Mouse (Mus musculus): ENCODE measurements around the gene Map1b.

The Map1b gene

GRCm38 (mm10) chr13:99527936-99528335 lies 11.6 kb upstream of the Map1b start:
- DNase-seq (ENCODE audit: low spot score in 2 of 2), result no peak

DNA sequence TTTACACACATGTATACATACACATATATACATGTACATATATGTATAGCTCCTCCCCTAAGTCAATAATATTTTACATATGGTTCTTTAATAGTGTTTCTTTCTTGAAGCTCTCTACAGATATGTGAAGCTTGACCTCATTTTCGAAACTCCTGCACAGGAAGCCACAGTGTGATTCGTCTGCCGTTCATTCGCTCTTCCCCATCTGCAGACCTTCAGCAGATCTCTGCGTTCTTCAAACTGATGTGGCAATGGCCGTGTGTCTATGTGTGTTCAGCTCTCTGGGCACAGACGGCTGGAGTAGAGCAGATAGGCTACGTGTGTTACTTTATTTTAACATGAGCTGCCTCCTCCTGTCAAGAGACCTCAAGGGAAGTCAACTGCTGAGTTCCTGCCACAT lies 9.2 kb upstream of the Map1b start:
- no peak for DNase-seq (ENCODE audit: low spot score in 2 of 2)

DNA sequence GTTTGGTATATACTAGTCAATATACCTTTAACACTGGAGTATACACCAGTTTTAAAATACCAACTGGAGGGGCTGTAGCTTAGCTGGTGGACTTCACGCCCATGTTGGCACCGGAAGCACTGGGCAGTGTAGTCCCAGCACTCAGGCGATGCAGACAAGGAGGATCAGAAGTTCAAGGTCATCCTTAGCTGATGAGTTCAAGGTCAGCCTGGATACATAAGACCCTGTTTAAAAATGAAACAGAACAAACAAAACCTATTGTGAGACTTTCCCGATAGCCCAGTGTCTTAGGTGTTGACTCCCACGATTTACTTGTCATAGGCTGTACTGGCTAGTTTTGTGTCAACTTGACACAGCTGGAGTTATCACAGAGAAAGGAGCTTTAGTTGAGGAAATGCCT lies 1.5 kb upstream of the Map1b start:
- no peak for DNase-seq (ENCODE audit: low spot score in 2 of 2)

DNA sequence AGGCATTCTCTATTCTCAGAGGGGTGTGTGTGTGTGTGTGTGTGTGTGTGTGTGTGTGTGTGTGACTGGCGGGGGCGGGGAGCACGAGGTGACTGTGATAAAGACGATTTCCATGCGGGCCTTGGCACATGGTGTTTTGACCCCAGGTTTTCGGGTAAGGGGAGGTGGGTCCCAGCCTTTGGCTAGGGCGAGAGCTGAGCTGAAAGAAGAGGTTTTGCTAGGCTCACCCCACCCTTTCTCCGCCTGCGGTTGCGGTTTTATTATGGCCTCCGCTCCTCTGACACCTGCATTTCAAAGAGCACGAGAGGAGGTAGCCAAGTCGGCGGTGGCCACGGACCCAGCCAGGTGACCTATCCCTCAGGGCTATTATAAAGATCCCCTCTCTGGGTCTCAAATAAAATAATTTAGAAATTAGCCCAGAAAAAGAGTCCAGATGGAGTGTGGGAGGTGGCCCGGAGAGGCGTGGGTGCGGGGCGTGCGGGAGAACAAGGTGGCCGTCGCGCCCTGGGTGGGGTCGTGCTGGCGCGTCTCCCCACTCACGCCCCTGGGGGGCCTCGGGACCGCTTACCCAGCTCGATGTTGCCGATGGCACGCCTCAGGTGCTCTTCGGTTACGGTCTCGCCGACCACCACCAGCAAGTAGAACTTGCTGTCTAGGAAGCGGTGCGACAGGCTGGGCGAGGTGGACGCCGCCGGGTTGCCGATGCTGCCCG lies 448 bp downstream of the Map1b start:
- DNase-seq (ENCODE audit: low spot score in 2 of 2), result no peak

DNA sequence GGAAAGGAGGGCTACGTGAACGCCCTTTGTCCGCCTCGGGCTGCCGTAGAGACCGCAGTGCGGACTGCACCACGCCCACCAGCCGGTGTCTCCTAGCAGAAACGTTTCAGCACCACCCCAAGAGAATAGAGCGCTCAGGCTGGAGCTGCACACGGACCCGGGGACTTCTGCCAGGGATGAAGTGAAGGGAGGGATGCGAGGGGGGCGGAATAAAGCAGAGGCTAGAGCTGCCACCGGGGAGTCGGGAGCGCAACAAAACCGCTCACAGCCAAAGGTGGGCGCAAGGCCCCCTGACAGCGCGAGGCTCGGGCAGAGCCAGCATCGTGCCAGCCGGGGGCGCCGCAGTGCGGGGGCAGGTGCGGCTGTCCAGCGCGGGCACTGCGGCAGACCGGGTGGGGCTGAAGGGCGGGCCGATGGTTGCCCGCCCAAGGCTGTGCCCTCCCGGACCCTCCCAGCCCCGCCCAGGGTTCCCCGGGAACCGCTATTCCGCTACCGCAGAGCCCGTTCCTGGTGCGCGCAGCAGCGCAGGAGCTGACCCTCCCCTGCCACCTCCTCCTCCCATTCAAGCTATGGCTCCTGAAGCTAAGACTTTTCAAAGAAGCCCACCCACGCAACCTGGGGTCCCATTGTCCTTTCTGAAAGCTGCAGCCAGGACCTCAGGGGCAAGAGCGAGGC lies 1.3 kb downstream of the Map1b start:
- DNase-seq (ENCODE audit: low spot score in 2 of 2), result no peak

- DNase-seq (ENCODE audit: low spot score in 2 of 2), result no peak
Observed at GRCm38 (mm10) chr13:99513990-99514389, 2.4 kb downstream of the Map1b start.

- DNase-seq (ENCODE audit: low spot score in 2 of 2), result no peak
Observed at GRCm38 (mm10) chr13:99513138-99513537, 3.2 kb downstream of the Map1b start.

DNA sequence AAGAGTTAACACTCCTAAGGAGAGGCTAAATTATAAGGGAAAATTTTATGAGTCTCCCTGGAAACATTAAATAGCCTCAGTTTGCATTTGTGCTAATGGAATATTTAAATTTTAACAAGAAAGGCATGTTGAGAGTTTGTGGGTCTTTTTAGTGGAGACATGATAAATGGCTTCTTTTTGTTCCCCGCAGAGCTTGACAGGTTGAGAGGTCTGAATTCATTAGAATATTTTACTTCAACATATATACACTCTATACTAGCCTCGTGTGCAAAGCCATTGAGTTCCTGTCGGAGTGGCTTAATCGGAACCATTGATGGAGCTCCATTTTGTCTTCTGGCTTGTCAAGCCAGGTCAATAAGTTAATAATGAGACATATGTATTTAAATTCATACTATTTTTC lies 6.4 kb downstream of the Map1b start:
- DNase-seq (ENCODE audit: low spot score in 2 of 2), result no peak

DNA sequence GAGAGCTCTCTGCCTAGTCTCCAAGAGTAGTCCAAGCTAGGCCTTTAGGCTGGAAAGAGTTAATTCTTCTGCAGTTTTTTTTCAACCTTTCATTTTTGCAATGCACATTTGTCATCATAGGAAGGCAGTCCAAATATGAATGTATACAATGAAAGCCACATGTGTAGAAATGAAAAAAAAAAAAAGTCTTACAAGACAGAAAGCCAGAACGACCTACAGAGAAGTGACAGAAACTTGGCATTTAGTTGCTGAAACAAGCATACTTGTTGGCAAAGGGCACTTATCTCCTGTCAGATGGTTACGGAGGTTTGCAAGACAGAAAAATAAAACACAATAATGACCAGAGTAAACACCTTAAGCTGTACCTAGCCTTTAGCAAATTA lies 9.8 kb downstream of the Map1b start:
- no peak for DNase-seq (ENCODE audit: low spot score in 2 of 2)

DNA sequence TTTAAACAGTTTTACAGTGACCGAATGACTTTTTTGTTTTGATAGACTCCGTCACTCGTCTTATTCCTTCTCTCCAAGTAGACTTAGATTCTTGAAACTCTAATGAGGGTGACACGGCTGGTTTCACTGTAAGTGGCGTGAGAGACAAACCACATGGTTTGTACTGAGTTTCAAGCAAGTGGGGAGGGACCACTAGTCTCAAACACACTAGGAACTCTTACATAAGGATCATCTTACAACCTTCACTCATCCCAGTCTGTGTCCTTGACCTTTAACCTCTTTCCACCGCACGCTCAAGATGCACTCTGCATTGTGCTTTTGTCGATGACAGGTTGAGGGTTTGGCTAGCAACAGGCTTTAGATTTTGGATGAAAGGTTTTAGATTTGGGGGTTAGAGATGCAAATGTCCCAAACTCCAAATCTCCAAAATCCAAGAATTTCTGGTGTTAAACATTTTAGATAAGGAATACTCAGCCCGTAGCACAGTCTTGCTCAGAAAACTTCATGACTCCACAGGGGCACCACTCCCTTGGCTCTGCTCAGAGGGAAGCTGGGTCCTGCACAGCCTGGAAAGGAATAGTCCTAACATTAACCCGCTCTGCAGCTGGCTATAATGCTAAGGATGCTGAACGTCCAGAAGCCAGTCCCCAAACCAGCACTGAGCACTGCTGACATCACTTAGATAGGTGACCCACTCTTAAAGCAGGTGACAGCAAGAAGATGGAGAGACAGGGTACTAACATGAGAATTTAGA lies 10.3 kb downstream of the Map1b start:
- DNase-seq (ENCODE audit: low spot score in 2 of 2), result no peak

GRCm38 (mm10) chr13:99503370-99503979 lies 12.9 kb downstream of the Map1b start:
- no peak for DNase-seq (ENCODE audit: low spot score in 2 of 2)

GRCm38 (mm10) chr13:99502911-99503310 lies 13.4 kb downstream of the Map1b start:
- no peak for DNase-seq (ENCODE audit: low spot score in 2 of 2)

DNA sequence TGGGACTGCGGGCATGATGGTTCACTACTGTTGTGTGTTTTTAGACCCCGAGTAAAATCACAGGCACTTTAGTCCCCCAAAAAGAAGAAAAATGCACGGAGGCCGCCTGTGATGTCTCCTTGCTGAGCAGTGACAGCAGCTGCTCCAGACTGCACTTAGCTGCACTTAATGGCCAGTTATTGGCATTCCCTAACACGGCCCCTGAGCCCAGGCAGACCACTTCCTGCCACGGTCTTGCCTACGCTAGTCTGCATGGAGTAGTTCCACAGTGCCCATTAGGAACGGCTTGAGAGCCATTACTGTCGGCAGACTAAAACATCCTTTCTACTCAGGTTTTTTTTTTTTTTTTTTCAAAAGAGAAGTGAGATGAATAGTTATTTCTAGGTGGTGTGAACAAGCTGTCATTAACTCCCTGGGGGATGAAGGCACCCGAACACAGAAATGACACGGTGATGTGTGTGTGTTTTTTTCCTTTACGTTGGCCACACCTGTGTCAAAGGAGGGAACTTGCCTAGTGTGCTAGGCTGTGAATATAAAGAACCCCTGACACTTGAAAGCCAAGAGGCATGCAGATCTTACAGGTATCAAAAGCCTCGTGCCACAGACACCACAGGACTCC lies 14.1 kb downstream of the Map1b start:
- no peak for DNase-seq (ENCODE audit: low spot score in 2 of 2)

DNA sequence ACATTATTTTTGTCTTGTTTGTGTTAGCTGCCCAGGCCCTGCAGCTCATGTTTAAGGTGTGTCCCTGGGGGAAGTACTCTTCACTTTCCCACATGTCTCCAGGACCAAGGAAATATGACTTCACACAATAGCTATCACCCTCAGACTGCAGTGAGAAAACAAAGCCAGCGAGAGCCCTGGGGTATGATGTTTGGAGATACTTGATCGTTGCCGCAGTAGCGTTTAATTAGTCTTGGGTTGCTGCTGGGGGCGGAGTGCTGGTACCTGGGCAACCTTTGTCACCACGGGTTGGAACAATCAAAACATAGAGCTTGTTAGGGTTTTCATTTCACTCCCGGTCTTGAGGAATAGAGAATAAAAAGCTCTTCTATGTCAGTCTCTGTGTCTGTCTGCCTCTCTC lies 14.9 kb downstream of the Map1b start:
- DNase-seq (ENCODE audit: low spot score in 2 of 2), result no peak

DNA sequence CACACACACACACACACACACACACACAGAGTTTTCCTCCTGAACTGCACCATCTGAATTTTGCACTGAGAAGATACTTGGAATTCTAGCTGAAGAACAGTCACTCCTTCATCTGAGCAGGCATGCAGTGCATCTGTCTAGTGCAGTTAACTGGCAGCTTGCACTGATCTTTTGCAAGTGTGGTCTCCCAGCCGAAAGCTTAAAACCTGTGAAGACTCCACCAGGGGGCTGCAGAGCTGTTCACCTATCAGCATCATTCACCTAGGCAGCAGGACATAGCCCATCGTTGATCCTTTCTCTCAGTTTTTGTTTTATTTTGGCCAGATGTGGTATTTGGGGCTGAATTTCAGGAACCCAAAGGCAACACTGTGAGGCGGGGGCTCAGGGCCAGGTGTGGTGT lies 15.7 kb downstream of the Map1b start:
- DNase-seq (ENCODE audit: low spot score in 2 of 2), result no peak

- DNase-seq (ENCODE audit: low spot score in 2 of 2), result no peak
Observed at GRCm38 (mm10) chr13:99499764-99500163, 16.6 kb downstream of the Map1b start.

DNA sequence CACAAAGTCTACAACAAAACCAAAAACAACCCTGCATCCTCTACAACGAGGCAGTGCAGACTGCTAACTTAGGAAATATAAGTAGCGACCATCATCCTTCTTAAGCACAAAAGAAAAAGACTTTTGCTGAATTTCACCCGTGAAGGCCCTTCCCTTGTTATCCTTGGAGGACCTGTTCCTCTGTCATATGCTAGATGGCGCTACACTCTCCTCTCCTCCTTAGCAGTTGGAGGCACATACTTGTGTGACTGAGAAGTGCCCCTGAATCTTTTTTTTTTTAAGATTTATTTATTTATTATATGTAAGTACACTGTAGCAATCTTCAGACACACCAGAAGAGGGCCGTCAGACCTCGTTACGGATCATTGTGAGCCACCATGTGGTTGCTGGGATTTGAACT lies 20.2 kb downstream of the Map1b start:
- DNase-seq (ENCODE audit: low spot score in 2 of 2), result no peak

- DNase-seq (ENCODE audit: low spot score in 2 of 2), result no peak
Observed at GRCm38 (mm10) chr13:99494416-99494815, 21.9 kb downstream of the Map1b start.

DNA sequence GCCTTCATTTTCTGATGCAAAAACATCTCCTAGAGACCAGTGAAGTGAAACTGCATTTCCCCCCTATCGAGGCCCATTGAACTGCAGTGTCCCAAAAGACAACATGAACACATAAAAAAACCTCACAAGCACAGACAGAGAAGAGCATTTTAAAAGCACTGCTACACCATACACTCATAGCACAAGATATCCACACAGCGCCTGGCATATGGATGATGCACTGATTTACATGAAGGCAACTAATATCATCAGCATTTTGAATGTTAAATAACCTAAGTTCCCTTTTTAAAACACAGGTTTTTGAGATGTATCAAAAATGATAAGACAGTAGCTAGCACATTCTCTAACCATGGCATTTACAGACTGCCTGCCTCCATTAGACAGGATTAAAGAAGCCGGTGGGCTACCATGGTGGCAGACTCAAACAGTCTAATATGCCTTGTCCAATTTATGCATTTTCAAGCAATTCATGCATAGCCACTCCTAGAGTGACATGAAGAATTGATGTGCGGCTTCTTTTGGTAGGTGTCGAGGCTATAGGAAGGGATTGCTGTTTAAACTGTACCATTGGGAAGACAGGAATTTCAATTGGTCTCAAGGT lies 22.9 kb downstream of the Map1b start:
- no peak for DNase-seq (ENCODE audit: low spot score in 2 of 2)

DNA sequence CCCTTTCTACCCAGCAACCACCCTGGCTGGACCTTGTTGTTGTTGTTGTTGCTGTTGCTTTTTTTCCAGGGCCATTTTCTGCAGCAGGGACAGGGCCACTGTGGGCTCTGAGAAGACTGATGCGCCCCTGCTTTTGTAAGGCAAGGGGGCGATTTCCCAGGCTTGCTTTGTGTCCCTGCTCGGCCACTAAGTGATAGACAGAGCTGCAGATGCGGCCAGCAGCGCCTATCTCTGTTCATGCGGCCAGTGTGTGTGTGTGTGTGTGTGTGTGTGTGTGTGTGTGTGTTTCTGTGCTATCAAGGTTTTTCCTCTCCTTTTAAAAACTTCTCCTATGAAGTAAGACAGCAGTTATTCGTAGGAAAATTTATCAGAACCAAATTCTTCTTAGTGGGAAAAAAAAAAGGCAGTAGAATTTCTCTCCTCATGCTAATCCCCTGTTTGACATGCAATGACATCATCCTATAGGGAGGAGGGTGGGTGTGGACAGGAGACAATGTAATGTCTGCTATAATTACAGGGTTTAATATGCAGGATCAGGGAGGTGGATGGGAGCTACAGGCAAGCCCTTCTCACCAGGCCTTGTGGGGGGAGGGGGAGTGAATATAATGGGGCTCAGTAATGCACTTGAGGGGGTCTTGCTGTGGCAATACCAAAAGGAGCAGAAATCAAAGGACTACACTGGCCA lies 23.6 kb downstream of the Map1b start:
- DNase-seq (ENCODE audit: low spot score in 2 of 2), result no peak

GRCm38 (mm10) chr13:99489998-99490397 lies 26.3 kb downstream of the Map1b start:
- DNase-seq (ENCODE audit: low spot score in 2 of 2), result no peak
